Mouse (Mus musculus): ENCODE measurements around the gene Ube2m. TPM values are rescaled to one million over a fixed set of nuclear protein-coding genes. Genes with fewer than 3 reads are reported as not detected.

Gene Ube2m
- total RNA-seq, 2 experiments from 2014 or later = 198 to 199 TPM

GRCm38 (mm10) chr7:13035211-13035855, 2.7 kb downstream of the Ube2m start:
- DNase-seq = no peak
- intact Hi-C loops (cut with DNase I) = loop anchor here (5.0 kb wide), 1 partner anchor 58 kb away; the partner anchor contains the start of gene Zfp446

- peak; percentile 97 for DNase-seq
- intact Hi-C loops (cut with DNase I) = loop anchor here (5.0 kb wide), 1 partner anchor 197 kb away; no protein-coding TSS in a partner anchor
Observed at GRCm38 (mm10) chr7:13034148-13034977, 3.7 kb downstream of the Ube2m start, which contains the start of gene Chmp2a. Gene Chmp2a, minus strand, starts transcription at chr7:13034807.

GRCm38 (mm10) chr7:13033451-13034147, 4.5 kb downstream of the Ube2m start:
- DNase-seq = no peak
- intact Hi-C loops (cut with DNase I) = loop anchor here (5.0 kb wide), 1 partner anchor 196 kb away; no protein-coding TSS in a partner anchor

GRCm38 (mm10) chr7:13032541-13032940, 5.5 kb downstream of the Ube2m start:
- intact Hi-C loops (cut with DNase I) = loop anchor here (5.0 kb wide), 1 partner anchor 195 kb away; no protein-coding TSS in a partner anchor

GRCm38 (mm10) chr7:13031983-13032382, 6.1 kb downstream of the Ube2m start:
- intact Hi-C loops (cut with DNase I) = loop anchor here (5.0 kb wide), 1 partner anchor 195 kb away; no protein-coding TSS in a partner anchor
- no peak for DNase-seq

More at GRCm38 (mm10) chr7:13032541-13032940, 5.5 kb downstream of the Ube2m start:
- no peak for DNase-seq

- intact Hi-C loops (cut with DNase I) = loop anchor here (5.0 kb wide), 1 partner anchor 194 kb away; no protein-coding TSS in a partner anchor
- DNase-seq = no peak
Observed at GRCm38 (mm10) chr7:13031069-13031468, 7.0 kb downstream of the Ube2m start.

GRCm38 (mm10) chr7:13028986-13029385, 9.1 kb downstream of the Ube2m start:
- intact Hi-C loops (cut with DNase I) = no loop called here
- DNase-seq = no peak

GRCm38 (mm10) chr7:13025511-13026112, 12.5 kb downstream of the Ube2m start:
- DNase-seq = no peak
- intact Hi-C loops (cut with DNase I) = no loop called here

GRCm38 (mm10) chr7:13024805-13025204, 13.3 kb downstream of the Ube2m start:
- DNase-seq = peak in 1 of 2 experiments; percentile 64
- intact Hi-C loops (cut with DNase I) = no loop called here

- intact Hi-C loops (cut with DNase I) = no loop called here
Observed at GRCm38 (mm10) chr7:13023928-13024731, 13.9 kb downstream of the Ube2m start.

GRCm38 (mm10) chr7:13022773-13023535, 15.1 kb downstream of the Ube2m start:
- DNase-seq = peak; percentile 59 to 62
- intact Hi-C loops (cut with DNase I) = no loop called here

More at GRCm38 (mm10) chr7:13023928-13024731, 13.9 kb downstream of the Ube2m start:
- DNase-seq = peak; percentile 96 to 100

- no peak for DNase-seq
- intact Hi-C loops (cut with DNase I) = no loop called here
Observed at GRCm38 (mm10) chr7:13015217-13015616, 22.9 kb downstream of the Ube2m start.

- DNase-seq = no peak
- intact Hi-C loops (cut with DNase I) = no loop called here
Observed at GRCm38 (mm10) chr7:13014275-13014839, 23.7 kb downstream of the Ube2m start.

GRCm38 (mm10) chr7:13013671-13014070, 24.4 kb downstream of the Ube2m start:
- DNase-seq = no peak
- intact Hi-C loops (cut with DNase I) = no loop called here

- intact Hi-C loops (cut with DNase I) = no loop called here
- no peak for DNase-seq
Observed at GRCm38 (mm10) chr7:13010005-13010908, 27.8 kb downstream of the Ube2m start, which contains the start of gene Zbtb45. Gene Zbtb45, minus strand, starts transcription at chr7:13010034.

GRCm38 (mm10) chr7:13009143-13010004, 28.7 kb downstream of the Ube2m start:
- intact Hi-C loops (cut with DNase I) = loop anchor here (1.0 to 2.0 kb wide), 3 partner anchors 31 to 100 kb away; no protein-coding TSS in a partner anchor
- peak; percentile 90 to 95 for DNase-seq

All from heart, postnatal 36 days (tissue).